Mouse (Mus musculus) ES-Bruce4 (cell line): ENCODE measurements around the gene Mak.

Experiments used
- CTCF ChIP-seq: IDR thresholded peaks from one replicate; pipeline ENCODE4 v1.8.1; 2011; ENCODE audit warnings: low read depth, low read length
- EP300 ChIP-seq: IDR thresholded peaks from 2 replicates; pipeline ENCODE4 v1.6.1; 2011; ENCODE audit warnings: low read depth, low read length; ENCODE audit not compliant: insufficient read depth
- POLR2A ChIP-seq: IDR thresholded peaks from one replicate; pipeline ENCODE4 v1.8.1; 2011; ENCODE audit warnings: low read length; ENCODE audit not compliant: insufficient read depth

- no peak for TF ChIP-seq POLR2A
- no peak for TF ChIP-seq CTCF
- no peak for TF ChIP-seq EP300
These were observed 26.0 kb upstream of the Mak start for GRCm38 (mm10) chr13:41105541-41105940.
